Mouse (Mus musculus): ENCODE measurements around the gene Myo18a. TPM values are rescaled to one million over a fixed set of nuclear protein-coding genes. Genes with fewer than 3 reads are reported as not detected.

Myo18a gene
- 56.8 and 61.5 TPM in 2 replicates for polyA plus RNA-seq (2012; rRNA removed)

DNA sequence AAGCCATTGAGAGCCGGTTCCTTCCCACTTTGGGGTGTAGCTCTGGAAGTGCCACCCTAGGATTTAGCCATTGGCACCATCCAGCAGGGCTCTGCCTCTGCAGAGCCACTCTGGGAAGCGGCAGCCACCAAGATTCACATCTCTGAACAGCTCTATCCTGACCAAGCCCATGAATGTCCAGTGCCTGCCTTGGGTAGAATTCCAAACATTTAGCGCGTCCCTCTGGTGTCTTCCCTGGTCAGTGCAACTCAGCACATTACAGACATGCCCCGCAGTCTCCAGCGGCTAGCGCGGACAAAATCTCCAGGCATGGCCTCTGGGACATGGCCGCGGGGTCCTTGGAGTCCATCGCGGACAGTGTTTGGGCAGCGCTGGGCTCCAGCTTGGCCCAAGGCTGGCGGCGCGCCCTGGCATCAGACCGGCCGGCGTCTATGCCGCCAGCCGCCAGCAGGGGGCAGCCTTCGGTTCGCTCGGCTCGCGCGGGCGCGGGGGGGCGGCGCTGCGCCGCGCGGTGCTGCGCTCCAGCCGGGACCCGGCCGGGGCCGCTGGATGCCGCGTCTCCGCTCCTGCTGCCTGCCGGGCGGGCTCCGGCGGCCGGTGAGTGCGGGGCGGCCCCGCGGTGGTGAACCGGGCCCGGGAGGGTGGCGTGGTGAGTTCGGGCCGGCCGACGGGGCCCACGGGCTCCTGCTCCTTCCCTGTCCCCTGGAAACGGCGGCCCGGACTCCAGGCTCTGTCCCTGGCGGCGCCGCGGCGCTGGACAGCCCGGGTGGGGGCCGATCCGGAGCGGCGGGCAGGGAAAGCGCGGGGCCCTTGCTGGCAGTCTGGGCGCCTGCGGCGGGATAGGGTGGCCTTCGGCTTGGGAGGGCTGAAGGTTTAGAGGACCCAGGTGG is at the start of gene Myo18a:
TSS of gene Myo18a (plus strand) at position 464 of the 890 bp plus-strand sequence.

GRCm38 (mm10) chr11:77725183-77725582 is 37.9 kb upstream of the Myo18a start, which contains the start of gene Cryba1:
Gene Cryba1 (minus strand): TSS chr11:77725283.

DNA sequence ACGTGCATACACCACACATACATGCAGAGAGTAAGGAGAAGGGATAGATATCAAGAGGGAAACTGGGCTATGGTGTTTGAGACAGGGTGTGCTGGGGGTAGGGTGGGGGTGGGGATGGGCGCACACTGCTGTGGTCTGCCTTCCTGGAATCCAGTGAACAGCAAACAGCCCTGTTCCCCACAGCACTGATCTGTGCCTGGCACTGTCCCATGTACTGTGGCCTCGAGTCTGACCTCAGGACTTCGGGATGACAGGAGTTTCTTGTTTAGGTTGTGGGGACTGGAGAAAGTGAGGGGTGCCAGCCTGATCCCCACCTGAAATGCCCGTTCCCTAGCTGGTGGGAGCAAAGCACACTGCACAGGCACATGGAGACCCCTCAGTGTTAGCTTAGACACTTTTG is 24.7 kb downstream of the Myo18a start, which contains the start of gene Gm10277:
TSS of gene Gm10277 (minus strand) at position 41 of the 400 bp plus-strand sequence.

GRCm38 (mm10) chr11:77893787-77894718 is 131.0 kb downstream of the Myo18a start, which contains the start of gene Pipox:
Gene Pipox (minus strand): TSS chr11:77894096.

Other genes starting within 250 kb of the Myo18a start
- 9.2 and 9.3 TPM in 2 replicates for gene Abhd15, start 248.1 kb upstream of the Myo18a start, polyA plus RNA-seq (2012; rRNA removed)
- 44.6 and 46.7 TPM in 2 replicates for gene Trp53i13, start 247.3 kb upstream of the Myo18a start, polyA plus RNA-seq (2012; rRNA removed)
- gene Gm10392, start 244.0 kb upstream of the Myo18a start, polyA plus RNA-seq (2012; rRNA removed): not detected in 2 replicates
- gene Taok1, start 155.4 kb upstream of the Myo18a start, polyA plus RNA-seq (2012; rRNA removed): 3.0 TPM in 2 replicates
- 17.6 and 27.2 TPM in 2 replicates for gene Nufip2, start 77.1 kb upstream of the Myo18a start, polyA plus RNA-seq (2012; rRNA removed)
- gene Cryba1, start 38.0 kb upstream of the Myo18a start, polyA plus RNA-seq (2012; rRNA removed): not detected in 2 replicates
- not detected in 2 replicates for gene Gm10277, start 24.5 kb downstream of the Myo18a start, polyA plus RNA-seq (2012; rRNA removed)
- gene Pipox, start 130.8 kb downstream of the Myo18a start, polyA plus RNA-seq (2012; rRNA removed): 2.4 and 4.0 TPM in 2 replicates
- gene Sez6, start 167.6 kb downstream of the Myo18a start, polyA plus RNA-seq (2012; rRNA removed): 2.8 and 3.3 TPM in 2 replicates
- gene Phf12, start 219.5 kb downstream of the Myo18a start, polyA plus RNA-seq (2012; rRNA removed): 54.3 and 67.9 TPM in 2 replicates